Mouse (Mus musculus) cerebellum, adult 9-11 months (tissue): ENCODE measurements around the gene Mycbpap.
A peak's percentile ranks its signal among the peaks of the same experiment; 100 is the strongest.

Experiments used
- DNase-seq: peaks from one replicate; pipeline ENCODE4 v3.0.0; 2022

Gene Mycbpap

GRCm38 (mm10) chr11:94475722-94476121, 45.8 kb downstream of the Mycbpap start:
- DNase-seq: peak; percentile 63

- DNase-seq: no peak
Measured at GRCm38 (mm10) chr11:94474544-94474910, 47.0 kb downstream of the Mycbpap start.

DNA sequence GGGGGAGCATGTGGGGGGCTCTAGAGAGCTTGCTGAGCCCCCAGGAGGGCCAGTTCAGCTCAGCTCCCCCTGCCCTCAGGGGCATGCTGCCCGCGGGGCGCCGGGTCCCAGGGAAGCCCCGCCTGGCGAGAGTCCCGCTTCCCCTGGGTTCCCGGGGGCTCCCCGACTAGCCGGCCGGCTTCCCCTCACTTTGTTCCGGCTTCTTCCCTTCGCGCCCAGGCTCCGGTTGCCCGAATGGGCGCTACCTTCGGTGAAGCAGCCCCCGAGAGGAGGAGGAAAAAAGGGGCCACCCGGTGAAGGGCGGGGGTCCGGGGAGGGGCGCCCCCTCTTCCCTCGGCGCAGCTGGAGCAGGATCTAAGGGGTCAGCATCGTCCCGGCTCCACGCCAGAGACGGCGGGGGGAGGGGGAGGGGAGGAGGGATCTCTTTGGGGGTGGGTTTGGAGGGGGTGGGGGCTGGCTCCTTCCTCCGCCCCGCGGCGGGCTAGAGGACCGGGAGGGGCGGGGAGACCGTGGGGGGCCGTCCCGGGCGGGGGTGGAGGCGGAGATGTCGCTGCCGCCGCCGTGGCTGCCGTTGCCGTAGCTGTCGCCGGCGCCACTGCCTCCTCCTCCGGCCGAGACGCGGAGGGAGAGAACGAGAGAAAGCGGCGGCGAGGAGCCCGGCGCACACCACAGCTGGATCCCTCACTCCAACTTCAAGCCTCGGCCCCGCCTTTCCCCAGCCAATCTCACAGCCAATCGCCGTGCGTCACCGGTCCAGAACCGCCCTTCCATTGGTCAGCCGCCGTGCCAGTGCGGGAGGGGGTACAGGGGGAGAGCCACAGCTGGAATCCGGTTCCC, 47.6 kb downstream of the Mycbpap start, which contains the start of gene Cacna1g:
Cacna1g (minus strand) TSS at position 492 of the 837 bp plus-strand sequence.
- peak; percentile 87 for DNase-seq

- DNase-seq: no peak
Measured at GRCm38 (mm10) chr11:94472916-94473706, 48.4 kb downstream of the Mycbpap start.

GRCm38 (mm10) chr11:94472585-94472915, 49.0 kb downstream of the Mycbpap start:
- no peak for DNase-seq

- no peak for DNase-seq
Measured at GRCm38 (mm10) chr11:94471740-94472584, 49.6 kb downstream of the Mycbpap start.

DNA sequence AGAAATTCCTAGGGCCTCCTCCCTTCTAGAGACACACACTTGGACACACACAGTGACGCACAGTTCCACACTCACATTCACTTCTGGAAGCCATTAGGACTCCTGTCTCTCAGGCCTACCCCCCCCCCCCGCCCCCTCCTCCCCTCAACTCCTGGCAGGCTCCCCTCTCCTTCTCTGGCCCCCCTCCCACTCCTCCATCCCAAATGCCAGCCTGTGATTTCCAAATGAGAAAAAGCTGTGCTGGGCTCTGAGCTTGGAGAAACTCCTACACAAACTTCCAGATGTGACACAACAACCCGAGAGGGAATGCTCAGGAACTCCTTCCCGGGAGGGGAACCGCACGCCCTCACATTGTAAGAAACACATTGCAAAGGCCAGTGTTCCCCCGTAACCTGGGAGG, 51.2 kb downstream of the Mycbpap start:
- DNase-seq: no peak

DNA sequence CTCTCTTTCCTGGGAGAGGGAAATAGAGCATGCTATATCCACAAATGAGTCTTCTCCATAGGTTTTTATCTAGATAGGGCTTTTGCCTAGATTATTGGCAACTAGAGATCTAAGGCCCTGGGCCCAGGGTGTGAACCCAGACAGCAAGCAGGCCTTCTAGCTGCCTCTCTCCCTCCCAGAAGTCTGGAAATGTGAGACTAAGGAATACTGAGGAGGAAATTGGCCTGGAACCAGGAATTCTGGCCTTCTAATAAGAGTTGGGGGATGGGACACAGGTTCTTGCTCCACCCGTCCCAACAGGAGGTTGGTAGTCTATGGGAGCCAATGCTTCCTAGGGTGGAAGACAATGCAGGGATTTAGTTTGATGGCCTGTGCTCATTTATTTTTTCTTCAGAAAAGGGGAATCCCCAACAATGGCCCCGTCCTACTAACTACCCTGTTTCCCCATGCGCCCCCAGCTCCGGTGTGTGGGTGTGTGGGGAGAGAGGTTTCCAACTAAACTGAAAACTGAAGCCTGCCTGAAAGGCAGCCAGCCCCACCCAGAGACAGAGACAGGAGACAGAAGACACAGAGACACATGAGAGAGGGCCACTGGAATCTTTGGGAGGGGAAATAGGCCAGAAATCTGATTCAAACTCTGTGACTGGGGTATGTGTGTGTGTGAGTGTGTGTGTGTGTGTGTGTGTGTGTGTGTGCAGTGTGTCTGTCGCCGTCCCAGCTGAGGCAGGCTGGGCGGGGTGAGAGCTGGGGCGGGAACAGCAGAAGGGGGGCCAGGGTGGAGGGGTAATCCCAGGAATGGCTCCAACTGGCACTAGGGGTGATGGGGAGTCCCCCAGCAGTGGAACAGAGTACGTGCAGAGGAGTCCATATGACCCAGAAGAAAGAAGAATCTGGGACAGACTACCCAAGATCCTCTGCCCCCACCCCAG, 52.1 kb downstream of the Mycbpap start:
- peak; percentile 31 for DNase-seq

DNA sequence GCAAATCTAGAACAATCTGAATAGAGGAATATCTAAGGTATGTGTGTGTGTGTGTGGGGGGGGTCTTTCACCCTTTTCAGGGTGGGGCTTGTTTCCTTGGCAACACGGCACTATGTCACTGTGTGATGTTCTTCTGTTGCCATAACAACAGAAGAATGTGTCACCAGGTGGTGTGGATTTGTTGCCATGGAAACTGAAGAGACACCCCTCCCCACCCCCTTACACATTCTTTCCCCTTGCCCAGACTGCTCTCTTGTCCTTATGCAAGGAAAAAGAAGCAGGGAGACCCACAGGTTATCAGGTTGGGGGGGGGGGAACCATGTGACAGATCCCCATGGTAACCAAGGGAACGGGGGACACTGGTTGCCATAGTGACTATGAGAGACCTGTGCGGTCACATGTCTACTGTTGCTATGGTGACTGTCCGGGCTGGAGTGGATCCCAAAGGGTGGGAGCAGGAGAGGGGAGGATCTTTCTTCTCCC, 52.9 kb downstream of the Mycbpap start:
- peak; percentile 65 for DNase-seq

GRCm38 (mm10) chr11:94466333-94466855, 55.1 kb downstream of the Mycbpap start:
- DNase-seq: no peak

- DNase-seq: no peak
Measured at GRCm38 (mm10) chr11:94464170-94464569, 57.4 kb downstream of the Mycbpap start.

- DNase-seq: no peak
Measured at GRCm38 (mm10) chr11:94461856-94462255, 59.7 kb downstream of the Mycbpap start.

DNA sequence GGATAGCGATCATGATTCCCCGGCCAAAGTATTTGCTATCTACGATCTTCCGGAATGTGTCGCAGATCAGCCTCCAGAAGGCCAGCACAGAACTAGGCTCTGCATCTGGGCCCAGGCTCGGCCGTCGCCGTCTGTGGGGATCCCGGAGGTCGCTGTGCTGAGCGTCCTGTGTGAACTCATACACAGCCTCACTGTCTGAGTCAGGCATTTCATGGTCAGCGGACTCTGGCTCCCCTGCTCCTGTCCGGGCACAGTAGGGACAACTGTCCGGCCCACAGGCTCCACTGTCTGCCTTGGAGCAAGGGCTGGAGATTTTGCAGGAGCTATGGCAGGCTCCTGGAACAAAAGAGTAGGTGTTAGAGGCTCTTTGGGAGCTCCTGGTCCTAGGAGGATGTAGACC, 64.5 kb downstream of the Mycbpap start:
- DNase-seq: no peak

GRCm38 (mm10) chr11:94456347-94456746, 65.2 kb downstream of the Mycbpap start:
- DNase-seq: no peak

GRCm38 (mm10) chr11:94455161-94455820, 66.3 kb downstream of the Mycbpap start:
- no peak for DNase-seq

GRCm38 (mm10) chr11:94454756-94455155, 66.8 kb downstream of the Mycbpap start:
- no peak for DNase-seq
